Mouse (Mus musculus) heart, adult 2 months (tissue): ENCODE measurements at regions not wholly inside any gene's neighbourhood (a gene's known extent, or its start where the extent isn't known, plus 50 kb on each side); places are given as distances from the start of the nearest gene placed in this dataset.

Source experiments
- DNase-seq, 2 experiments: peaks; one replicate each; pipeline ENCODE4 v3.0.0; 2021
- H3K27ac ChIP-seq: fragments of 200-600 bp; 2 replicates; pipeline ENCODE4 v1.8.1; 2022
- H3K27me3 ChIP-seq: fragments of 200-500 bp; 2 replicates; pipeline ENCODE4 v1.6.1; 2012; ENCODE audit warnings: mild to moderate bottlenecking, low read length, inconsistent platforms, mixed read lengths; ENCODE audit not compliant: control insufficient read depth, insufficient read depth
- H3K36me3 ChIP-seq: fragments of 200-500 bp; 2 replicates; pipeline ENCODE4 v1.6.1; 2012; ENCODE audit warnings: low read length, inconsistent platforms; ENCODE audit not compliant: control insufficient read depth, insufficient read depth
- H3K4me1 ChIP-seq: fragments of 200-500 bp; 2 replicates; pipeline ENCODE4 v1.6.1; 2011; ENCODE audit warnings: low read length; ENCODE audit not compliant: control insufficient read depth, insufficient read depth
- H3K4me3 ChIP-seq: fragments of 200-600 bp; 2 replicates; pipeline ENCODE4 v1.8.1; 2022
- H3K79me2 ChIP-seq: fragments of 200-500 bp; replicated peaks from 2 replicates; pipeline ENCODE4 v1.6.1; 2012; ENCODE audit warnings: mild to moderate bottlenecking, inconsistent platforms, low read length, moderate library complexity, mixed read lengths; ENCODE audit not compliant: control insufficient read depth, insufficient read depth
- H3K9ac ChIP-seq: fragments of 200-500 bp; 2 replicates; pipeline ENCODE4 v1.6.1; 2012; ENCODE audit warnings: low read depth, mild to moderate bottlenecking, control low read depth, inconsistent platforms, low read length, mixed read lengths
- CTCF ChIP-seq: fragments of 200-600 bp; IDR thresholded peaks from 2 replicates; pipeline ENCODE4 v1.8.1; 2022; ENCODE audit warnings: antibody characterized with exemption, mild to moderate bottlenecking, moderate library complexity
- EP300 ChIP-seq: fragments of 200-500 bp; IDR thresholded peaks from 2 replicates; pipeline ENCODE4 v1.6.1; 2011; ENCODE audit warnings: low read depth, low read length, control low read depth; ENCODE audit not compliant: insufficient read depth
- POLR2A ChIP-seq: fragments of 200-500 bp; IDR thresholded peaks from 2 replicates; pipeline ENCODE4 v1.6.1; 2011; ENCODE audit warnings: mild to moderate bottlenecking, low read depth, low read length, control low read depth; ENCODE audit not compliant: insufficient read depth
- WGBS: fragments of 180-500 bp; shearing (Covaris S2); methylation state at CpG from one replicate; pipeline ENCODE4 v1.1.7; 2018; 5-methylcytosine and 5-hydroxymethylcytosine counted together
- intact Hi-C: fragments of 180-260 bp; cut with DNase I; formaldehyde crosslinking; loops from one replicate; pipeline ENCODE4 v1.15.1; 2025

DNA sequence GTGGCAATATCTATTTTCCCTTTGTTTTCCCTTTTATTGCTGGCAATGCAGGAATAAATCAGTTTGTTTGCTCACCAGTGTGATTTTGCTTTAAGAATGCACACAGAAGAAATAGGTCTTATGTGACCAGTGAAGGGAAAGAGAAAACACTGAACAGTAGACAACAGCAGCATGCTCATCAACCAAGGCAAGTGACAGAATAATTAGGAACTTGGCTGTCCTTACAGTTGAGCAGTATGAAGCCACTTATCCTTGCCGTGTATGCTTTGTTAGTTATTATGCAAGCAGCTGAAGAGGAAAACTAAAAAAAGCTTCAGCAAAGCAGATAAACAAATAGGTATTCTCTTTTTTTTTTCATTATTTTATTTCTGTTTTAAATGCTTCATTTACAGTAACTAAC is 237.6 kb upstream of the Sphkap start:
- Histone ChIP-seq H3K4me1 (no peaks in the 10 kb centered on the region; the same call in 1 of the 2 replicates), H3K36me3 (no peaks in the 10 kb centered on the region), H3K27ac (no peak overlapping the region), H3K27me3 (no peaks in the 10 kb centered on the region), H3K79me2 (no peaks in the 10 kb centered on the region), H3K4me3 (no peak overlapping the region), H3K9ac (no peak overlapping the region)
- no peak for DNase-seq
- intact Hi-C loops = no loop called here
- TF ChIP-seq EP300 (no peak), POLR2A (no peak), CTCF (no peak)
- 55% methylated on average over 1 of the region's 1 CpGs for WGBS

DNA sequence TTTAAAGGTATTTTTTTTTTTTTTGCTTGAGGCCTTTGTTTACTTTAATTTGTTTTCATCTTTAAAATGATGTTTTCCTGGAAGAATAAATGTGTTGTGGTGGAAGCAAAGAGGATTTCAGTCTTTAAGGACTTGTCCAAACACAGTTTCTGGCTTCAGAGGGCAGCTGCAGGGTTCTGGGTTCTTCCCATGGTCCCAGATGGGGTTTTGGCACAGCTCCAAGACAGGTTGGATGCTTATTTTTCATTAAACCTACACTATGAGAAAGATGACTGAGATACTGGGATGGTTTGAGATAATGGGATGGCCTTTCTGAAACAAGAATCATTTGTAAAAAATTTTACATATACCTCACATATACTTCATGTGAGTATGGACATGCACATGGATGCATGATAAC is 234.7 kb upstream of the Sphkap start:
- Histone ChIP-seq H3K79me2 (no peaks in the 10 kb centered on the region), H3K27ac (no peak overlapping the region), H3K27me3 (no peaks in the 10 kb centered on the region), H3K4me3 (no peak overlapping the region), H3K4me1 (no peaks in the 10 kb centered on the region; the same call in 1 of the 2 replicates), H3K9ac (no peak overlapping the region), H3K36me3 (no peaks in the 10 kb centered on the region)
- intact Hi-C loops = no loop called here
- TF ChIP-seq CTCF = no peak
- no peak for TF ChIP-seq POLR2A
- TF ChIP-seq EP300 = no peak
- no peak for DNase-seq

DNA sequence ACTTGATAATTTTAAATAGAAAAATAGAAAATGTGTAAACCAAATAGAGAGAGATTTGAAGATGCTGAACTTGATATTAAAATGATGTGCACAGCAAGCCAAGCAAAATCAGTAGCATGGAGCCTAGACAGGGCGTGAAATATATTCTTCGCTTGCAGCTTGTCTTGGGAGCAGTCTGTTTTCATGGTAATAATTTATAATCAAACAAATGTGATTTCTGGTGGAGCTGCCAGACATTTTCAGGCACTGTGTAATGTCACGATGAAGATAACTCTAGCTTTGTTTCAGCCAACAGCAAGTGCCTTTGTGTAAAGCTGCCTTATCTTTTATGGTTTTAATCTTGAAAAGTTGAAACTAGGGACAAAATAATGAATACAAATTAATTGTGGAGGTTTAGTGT is 228.1 kb upstream of the Sphkap start:
- TF ChIP-seq EP300 (no peak), POLR2A (no peak), CTCF (no peak)
- Histone ChIP-seq H3K36me3 (no peaks in the 10 kb centered on the region), H3K79me2 (no peaks in the 10 kb centered on the region), H3K4me3 (no peak overlapping the region), H3K9ac (no peak overlapping the region), H3K27me3 (no peaks in the 10 kb centered on the region), H3K27ac (no peak overlapping the region), H3K4me1 (no peaks in the 10 kb centered on the region)
- intact Hi-C loops = no loop called here
- DNase-seq = no peak
- WGBS = 63% methylated on average over 3 of the region's 3 CpGs

DNA sequence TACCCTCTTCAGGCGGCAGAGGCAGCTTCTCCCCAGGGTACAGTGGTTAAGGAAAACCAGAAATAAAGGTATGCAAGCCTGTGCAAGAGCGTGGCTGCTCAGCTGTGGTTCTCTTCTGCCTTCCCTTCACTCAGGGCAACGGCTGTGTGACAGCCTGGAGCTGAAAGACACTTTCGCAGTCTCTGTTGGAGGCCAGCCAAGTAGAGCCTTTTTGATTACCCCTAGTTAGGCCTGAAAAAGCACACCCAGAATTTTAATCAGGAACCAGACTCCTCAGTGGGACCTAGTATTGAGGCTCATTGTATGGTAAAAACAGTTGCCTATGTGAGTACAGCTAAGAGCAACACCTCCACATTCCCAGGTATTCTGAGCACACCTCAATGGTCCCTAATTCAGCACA is 223.8 kb upstream of the Sphkap start:
- intact Hi-C loops = no loop called here
- Histone ChIP-seq H3K4me1 (no peaks in the 10 kb centered on the region), H3K36me3 (no peaks in the 10 kb centered on the region), H3K9ac (no peak overlapping the region), H3K27me3 (no peaks in the 10 kb centered on the region), H3K27ac (no peak overlapping the region), H3K79me2 (no peaks in the 10 kb centered on the region), H3K4me3 (no peak overlapping the region)
- 24% methylated on average over 4 of the region's 4 CpGs for WGBS
- no peak for TF ChIP-seq EP300
- TF ChIP-seq POLR2A = no peak
- no peak for DNase-seq

DNA sequence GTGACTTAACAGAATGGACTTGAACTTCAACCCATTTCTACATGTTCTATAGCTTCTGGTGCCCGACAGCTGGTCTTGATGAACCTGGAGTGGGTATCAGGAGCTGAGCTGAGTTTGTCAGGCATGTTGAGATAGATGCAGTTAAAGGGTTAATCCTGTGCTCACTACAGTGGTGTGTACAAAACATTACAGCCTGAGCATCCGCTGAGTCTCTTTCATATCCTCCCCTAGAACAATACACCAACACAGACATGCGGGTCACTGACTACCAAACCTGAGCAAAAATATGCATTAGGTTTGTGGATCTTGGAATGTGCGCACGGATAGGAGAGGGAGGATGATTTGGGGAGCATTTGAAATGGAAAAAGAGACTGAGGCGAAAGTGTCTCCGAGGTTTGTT is 223.4 kb upstream of the Sphkap start:
- 63% methylated on average over 7 of the region's 7 CpGs for WGBS
- intact Hi-C loops = no loop called here
- Histone ChIP-seq H3K27ac (no peak overlapping the region), H3K27me3 (no peaks in the 10 kb centered on the region), H3K4me1 (no peaks in the 10 kb centered on the region), H3K79me2 (no peaks in the 10 kb centered on the region), H3K4me3 (no peak overlapping the region), H3K36me3 (no peaks in the 10 kb centered on the region), H3K9ac (no peak overlapping the region)
- DNase-seq = no peak
- TF ChIP-seq CTCF (no peak), POLR2A (no peak), EP300 (no peak)

DNA sequence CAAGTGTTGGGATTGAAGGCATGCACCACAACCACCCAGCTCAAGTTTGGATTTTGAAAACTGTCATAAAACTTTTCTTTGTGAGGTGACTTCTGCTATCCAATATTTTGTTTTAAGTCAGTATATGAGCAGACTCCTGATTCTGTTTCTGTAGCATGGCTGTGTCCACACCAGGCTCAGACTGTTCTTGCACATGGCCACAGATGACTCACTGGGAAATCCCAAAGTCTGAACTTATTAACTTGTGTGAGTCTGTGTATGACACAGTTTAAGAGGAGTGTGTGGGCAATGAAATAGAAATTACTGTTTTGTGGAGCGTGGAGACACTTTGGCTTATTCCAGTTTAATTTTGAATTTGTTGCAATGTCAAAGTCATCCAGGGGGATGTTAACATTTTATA is 179.3 kb upstream of the Sphkap start:
- H3K4me1 ChIP-seq = no peaks in the 10 kb centered on the region
- no peak overlapping the region for H3K4me3 ChIP-seq
- DNase-seq = no peak
- no peaks in the 10 kb centered on the region for H3K79me2 ChIP-seq
- no peaks in the 10 kb centered on the region for H3K27me3 ChIP-seq
- WGBS = 85% methylated on average over 1 of the region's 1 CpGs
- H3K36me3 ChIP-seq = no peaks in the 10 kb centered on the region
- TF ChIP-seq EP300 = no peak
- no peak for TF ChIP-seq POLR2A
- TF ChIP-seq CTCF = no peak
- intact Hi-C loops = no loop called here
- H3K9ac ChIP-seq = no peak overlapping the region
- no peak overlapping the region for H3K27ac ChIP-seq
